Mouse (Mus musculus): ENCODE measurements around the gene Tmprss9. TPM values are rescaled to one million over a fixed set of nuclear protein-coding genes. Genes with fewer than 3 reads are reported as not detected.
"Not testable (repeated sequence)": the region's sequence is repeated elsewhere in the genome, so short reads cannot be mapped to it uniquely, and the experiment has no call there.

Tmprss9 gene
- polyA plus RNA-seq, 1 experiment from 2014 or later, result 0.12 TPM

- Histone ChIP-seq H3K9me3 (ENCODE audit: low read length) (no peaks in the 10 kb centered on the region), H3K36me3 (replicated peaks; ENCODE audit: insufficient read depth, low read length) (peaks cover 22% of the 10 kb centered on the region), H3K9ac (replicated peaks) (peak within 1 kb of the TSS; percentile 87), H3K27me3 (ENCODE audit: insufficient read depth, low read length) (no peaks in the 10 kb centered on the region), H3K4me1 (ENCODE audit: insufficient read depth) (peaks cover 52% of the 10 kb centered on the region), H3K27ac (ENCODE audit: low read depth) (peak within 1 kb of the TSS; percentile 96), H3K4me3 (ENCODE audit: low read depth, low read length) (peak within 1 kb of the TSS; percentile 79), H3K4me2 (ENCODE audit: low read depth, low read length) (peak within 1 kb of the TSS; percentile 96)
- peak; percentile 94 for ATAC-seq
- WGBS (ENCODE audit: insufficient replicate concordance), result under 1% methylated on average over 75 of the region's 82 CpGs
- TF ChIP-seq EP300 (IDR thresholded peaks at IDR 0.05; ENCODE audit: low read depth), result peak; percentile 50; the same call in 1 of the 2 replicates
- no peak for TF ChIP-seq CTCF (IDR thresholded peaks at IDR 0.05; ENCODE audit: low read depth)
- DNase-seq, result peak; percentile 98
These were observed 45.2 kb upstream of the Tmprss9 start, which contains the start of gene Oaz1 for GRCm38 (mm10) chr10:80826151-80827062. Gene Oaz1, plus strand, starts transcription at chr10:80826656.

- TF ChIP-seq CTCF (IDR thresholded peaks at IDR 0.05; ENCODE audit: low read depth), result no peak
- TF ChIP-seq EP300 (IDR thresholded peaks at IDR 0.05; ENCODE audit: low read depth), result no peak
- Histone ChIP-seq H3K9ac (replicated peaks) (peak overlapping the region; percentile 87), H3K4me1 (ENCODE audit: insufficient read depth) (peaks cover 50% of the 10 kb centered on the region), H3K9me3 (ENCODE audit: low read length) (no peaks in the 10 kb centered on the region), H3K4me2 (ENCODE audit: low read depth, low read length) (peak overlapping the region; percentile 96), H3K27me3 (ENCODE audit: insufficient read depth, low read length) (no peaks in the 10 kb centered on the region), H3K36me3 (replicated peaks; ENCODE audit: insufficient read depth, low read length) (peaks cover 22% of the 10 kb centered on the region), H3K4me3 (ENCODE audit: low read depth, low read length) (peak overlapping the region; percentile 79), H3K27ac (ENCODE audit: low read depth) (peak overlapping the region; percentile 96)
- 6% methylated on average over 29 of the region's 29 CpGs for WGBS (ENCODE audit: insufficient replicate concordance)
- ATAC-seq (no peak), DNase-seq (no peak)
These were observed 44.4 kb upstream of the Tmprss9 start for GRCm38 (mm10) chr10:80827063-80827869.

GRCm38 (mm10) chr10:80827870-80828420 is 43.7 kb upstream of the Tmprss9 start:
- H3K4me3 ChIP-seq (ENCODE audit: low read depth, low read length), result peak overlapping the region; percentile 79
- 74% methylated on average over 10 of the region's 10 CpGs for whole genome bisulfite sequencing (ENCODE audit: insufficient replicate concordance)
- no peaks in the 10 kb centered on the region for H3K9me3 ChIP-seq (ENCODE audit: low read length)
- peaks cover 47% of the 10 kb centered on the region for H3K4me1 ChIP-seq (ENCODE audit: insufficient read depth)
- H3K9ac ChIP-seq (replicated peaks), result peak overlapping the region; percentile 87
- no peak for DNase-seq
- no peak for ATAC-seq
- H3K27ac ChIP-seq (ENCODE audit: low read depth), result 0 out of 2 replicates have a peak overlapping the region, but pooled peaks have one; percentile 34
- TF ChIP-seq CTCF (IDR thresholded peaks at IDR 0.05; ENCODE audit: low read depth), result no peak
- TF ChIP-seq EP300 (IDR thresholded peaks at IDR 0.05; ENCODE audit: low read depth), result no peak
- H3K4me2 ChIP-seq (ENCODE audit: low read depth, low read length), result peak overlapping the region; percentile 96
- H3K27me3 ChIP-seq (ENCODE audit: insufficient read depth, low read length), result no peaks in the 10 kb centered on the region
- H3K36me3 ChIP-seq (replicated peaks; ENCODE audit: insufficient read depth, low read length), result peaks cover 22% of the 10 kb centered on the region

GRCm38 (mm10) chr10:80828587-80828986 is 43.1 kb upstream of the Tmprss9 start:
- Histone ChIP-seq H3K4me2 (ENCODE audit: low read depth, low read length) (peak overlapping the region; percentile 96; the same call in 1 of the 2 replicates), H3K4me3 (ENCODE audit: low read depth, low read length) (peak overlapping the region; percentile 79), H3K4me1 (ENCODE audit: insufficient read depth) (peaks cover 45% of the 10 kb centered on the region), H3K36me3 (replicated peaks; ENCODE audit: insufficient read depth, low read length) (peaks cover 22% of the 10 kb centered on the region)
- not testable (repeated sequence) for ATAC-seq; H3K27me3 ChIP-seq (ENCODE audit: insufficient read depth, low read length); H3K9me3 ChIP-seq (ENCODE audit: low read length); H3K27ac ChIP-seq (ENCODE audit: low read depth); DNase-seq; H3K9ac ChIP-seq (replicated peaks)
- 82% methylated on average over 7 of the region's 9 CpGs for WGBS (ENCODE audit: insufficient replicate concordance)

- Histone ChIP-seq H3K4me1 (ENCODE audit: insufficient read depth) (peaks cover 36% of the 10 kb centered on the region), H3K9ac (replicated peaks) (no peak overlapping the region), H3K27ac (ENCODE audit: low read depth) (peak overlapping the region; percentile 67; the same call in 1 of the 2 replicates), H3K36me3 (replicated peaks; ENCODE audit: insufficient read depth, low read length) (peaks cover 22% of the 10 kb centered on the region), H3K27me3 (ENCODE audit: insufficient read depth, low read length) (peaks cover 5% of the 10 kb centered on the region), H3K9me3 (ENCODE audit: low read length) (no peaks in the 10 kb centered on the region), H3K4me3 (ENCODE audit: low read depth, low read length) (no peak overlapping the region), H3K4me2 (ENCODE audit: low read depth, low read length) (0 out of 2 replicates have a peak overlapping the region, but pooled peaks have one; percentile 10)
- ATAC-seq (no peak), DNase-seq (no peak)
- TF ChIP-seq EP300 (IDR thresholded peaks at IDR 0.05; ENCODE audit: low read depth) (no peak), CTCF (IDR thresholded peaks at IDR 0.05; ENCODE audit: low read depth) (no peak)
- 48% methylated on average over 1 of the region's 1 CpGs for WGBS (ENCODE audit: insufficient replicate concordance)
These were observed 42.0 kb upstream of the Tmprss9 start for GRCm38 (mm10) chr10:80829359-80830278.
